Mouse (Mus musculus): ENCODE results near the gene Kat8. TPM values are rescaled to one million over a fixed set of nuclear protein-coding genes. Genes with fewer than 3 reads are reported as not detected.

Kat8 gene
- polyA plus RNA-seq, 1 experiment from 2014 or later, result 49.7 TPM

DNA sequence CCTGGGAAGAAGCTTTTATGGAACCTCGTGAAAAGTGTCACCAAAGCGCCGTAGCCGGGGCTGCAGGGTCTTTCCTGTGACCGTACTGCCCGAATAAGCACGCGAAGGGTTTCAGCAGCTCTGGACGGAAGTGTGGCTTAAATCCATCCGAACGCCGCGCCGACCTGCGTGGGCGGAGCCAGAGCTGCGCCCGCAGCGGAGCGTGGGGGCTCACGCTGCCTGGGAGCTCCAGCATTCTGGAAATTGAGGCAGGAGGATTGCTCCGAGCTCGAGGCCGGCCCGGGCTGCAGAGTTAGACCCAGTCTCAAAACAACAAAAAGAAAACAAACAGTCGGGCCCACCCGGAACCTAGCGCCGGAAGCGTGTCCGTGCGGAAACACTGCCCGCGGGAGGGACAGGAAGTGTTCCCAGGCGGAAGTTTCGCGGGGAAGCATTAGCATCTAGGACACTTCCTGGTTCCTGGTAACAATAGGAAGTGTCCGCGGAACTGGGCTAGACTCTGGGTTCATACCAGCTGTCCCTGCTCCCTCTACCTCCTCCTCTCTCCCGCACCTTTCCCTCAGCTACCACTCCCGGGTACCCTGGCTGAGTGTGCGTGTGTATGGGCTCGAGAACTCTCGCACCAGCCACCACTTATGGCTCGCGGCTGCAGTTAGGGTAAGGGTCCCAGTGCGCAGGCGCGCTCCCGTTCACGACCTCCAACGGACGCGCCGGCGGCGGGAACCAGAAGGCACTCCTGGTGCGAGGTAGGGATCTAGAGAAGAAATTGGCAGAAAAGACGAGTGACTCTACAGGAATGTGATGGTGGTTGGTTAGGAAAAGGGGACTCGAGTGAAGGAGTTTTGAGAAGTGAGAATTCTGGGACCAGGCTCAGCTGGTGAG is 35.6 kb upstream of the Kat8 start, which contains the start of gene Zfp668:
Gene Zfp668 (minus strand): TSS at position 362 of the 882 bp plus-strand sequence.
- Histone ChIP-seq H3K9me3 (ENCODE audit: control insufficient read depth, low read length) (no peaks in the 10 kb centered on the region), H3K36me3 (ENCODE audit: control insufficient read depth, insufficient read depth, low read length) (peaks cover 23% of the 10 kb centered on the region), H3K4me2 (replicated peaks; ENCODE audit: low read depth, low read length) (peak within 1 kb of the TSS; percentile 69), H3K27ac (ENCODE audit: low read depth, low read length) (peak within 1 kb of the TSS; percentile 99), H3K4me1 (replicated peaks; ENCODE audit: control insufficient read depth, insufficient read depth, low read length) (peaks cover 6% of the 10 kb centered on the region), H3K9ac (ENCODE audit: low read depth, low read length) (peak within 1 kb of the TSS; percentile 98), H3K4me3 (ENCODE audit: low read depth, low read length) (peak within 1 kb of the TSS; percentile 68), H3K27me3 (ENCODE audit: control insufficient read depth, insufficient read depth, low read length) (no peaks in the 10 kb centered on the region)
- ATAC-seq (ENCODE audit: low FRiP score), result peak; percentile 69
- DNase-seq (ENCODE audit: low spot score), result peak; percentile 94
- WGBS, result under 1% methylated on average over 60 of the region's 60 CpGs

DNA sequence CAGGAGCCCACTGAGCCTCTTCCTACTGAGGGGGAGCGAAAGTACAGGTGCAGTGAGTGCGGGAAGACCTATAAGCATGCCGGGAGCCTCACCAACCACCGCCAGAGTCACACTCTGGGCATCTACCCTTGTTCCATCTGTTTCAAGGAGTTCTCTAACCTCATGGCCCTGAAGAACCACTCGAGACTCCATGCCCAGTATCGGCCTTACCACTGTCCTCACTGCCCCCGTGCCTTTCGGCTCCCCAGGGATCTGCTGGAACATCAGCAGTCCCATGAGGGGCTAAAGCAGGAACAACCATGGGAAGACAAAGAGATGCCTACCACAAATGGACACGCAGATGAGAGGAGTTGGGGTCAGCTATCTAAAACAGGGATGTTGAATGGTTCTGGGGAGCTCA is 33.0 kb upstream of the Kat8 start:
- H3K27me3 ChIP-seq (ENCODE audit: control insufficient read depth, insufficient read depth, low read length), result no peaks in the 10 kb centered on the region
- H3K4me1 ChIP-seq (replicated peaks; ENCODE audit: control insufficient read depth, insufficient read depth, low read length), result peaks cover 3% of the 10 kb centered on the region
- H3K27ac ChIP-seq (ENCODE audit: low read depth, low read length), result no peak overlapping the region
- H3K4me3 ChIP-seq (ENCODE audit: low read depth, low read length), result no peak overlapping the region
- WGBS, result 96% methylated on average over 9 of the region's 9 CpGs
- no peaks in the 10 kb centered on the region for H3K9me3 ChIP-seq (ENCODE audit: control insufficient read depth, low read length)
- no peak for ATAC-seq (ENCODE audit: low FRiP score)
- no peak overlapping the region for H3K9ac ChIP-seq (ENCODE audit: low read depth, low read length)
- H3K4me2 ChIP-seq (replicated peaks; ENCODE audit: low read depth, low read length), result no peak overlapping the region
- DNase-seq (ENCODE audit: low spot score), result no peak
- peaks cover 33% of the 10 kb centered on the region for H3K36me3 ChIP-seq (ENCODE audit: control insufficient read depth, insufficient read depth, low read length)

DNA sequence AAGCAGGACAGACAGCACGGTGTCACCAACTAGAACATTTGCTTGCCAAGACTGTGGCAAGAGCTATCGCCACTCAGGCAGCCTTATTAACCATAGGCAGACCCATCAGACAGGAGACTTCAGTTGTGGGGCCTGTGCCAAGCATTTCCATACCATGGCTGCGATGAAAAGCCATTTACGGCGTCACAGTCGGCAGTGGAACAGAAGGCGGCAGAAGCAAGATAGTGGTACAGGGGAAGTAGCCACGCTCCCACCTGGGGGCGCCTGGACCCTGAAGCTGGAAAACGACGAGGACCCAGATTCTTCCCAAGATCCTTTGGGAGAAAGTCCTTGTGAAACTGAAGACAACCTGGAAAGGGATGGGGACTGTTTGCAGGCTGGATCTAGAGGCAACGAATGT is 31.9 kb upstream of the Kat8 start:
- H3K27ac ChIP-seq (ENCODE audit: low read depth, low read length), result no peak overlapping the region
- peaks cover 2% of the 10 kb centered on the region for H3K4me1 ChIP-seq (replicated peaks; ENCODE audit: control insufficient read depth, insufficient read depth, low read length)
- no peaks in the 10 kb centered on the region for H3K9me3 ChIP-seq (ENCODE audit: control insufficient read depth, low read length)
- peaks cover 38% of the 10 kb centered on the region for H3K36me3 ChIP-seq (ENCODE audit: control insufficient read depth, insufficient read depth, low read length)
- H3K9ac ChIP-seq (ENCODE audit: low read depth, low read length), result no peak overlapping the region
- H3K27me3 ChIP-seq (ENCODE audit: control insufficient read depth, insufficient read depth, low read length), result no peaks in the 10 kb centered on the region
- ATAC-seq (ENCODE audit: low FRiP score), result no peak
- no peak overlapping the region for H3K4me3 ChIP-seq (ENCODE audit: low read depth, low read length)
- H3K4me2 ChIP-seq (replicated peaks; ENCODE audit: low read depth, low read length), result no peak overlapping the region
- DNase-seq (ENCODE audit: low spot score), result no peak
- 90% methylated on average over 12 of the region's 12 CpGs for WGBS

DNA sequence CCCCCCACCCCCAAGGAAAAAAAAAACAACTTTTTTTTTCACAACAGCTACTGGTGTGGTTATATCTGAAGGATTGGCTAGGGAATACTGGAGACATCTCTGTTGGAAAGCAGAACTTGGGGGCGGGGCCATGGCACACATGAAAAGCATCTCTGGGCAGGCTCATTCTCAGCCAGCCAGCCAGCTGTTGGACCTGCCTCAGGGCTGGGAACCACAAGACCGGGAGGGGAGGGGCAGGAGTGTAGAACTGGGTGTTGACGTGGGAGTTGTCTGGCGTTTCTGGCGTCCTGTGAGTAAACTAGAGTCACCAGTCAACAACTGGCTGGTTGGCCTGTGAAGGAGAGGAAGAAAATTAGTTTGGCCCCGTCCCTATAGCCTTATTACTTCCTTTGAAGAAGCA is 26.4 kb upstream of the Kat8 start:
- no peak overlapping the region for H3K9ac ChIP-seq (ENCODE audit: low read depth, low read length)
- no peak overlapping the region for H3K27ac ChIP-seq (ENCODE audit: low read depth, low read length)
- H3K27me3 ChIP-seq (ENCODE audit: control insufficient read depth, insufficient read depth, low read length), result no peaks in the 10 kb centered on the region
- WGBS, result 82% methylated on average over 6 of the region's 6 CpGs
- H3K36me3 ChIP-seq (ENCODE audit: control insufficient read depth, insufficient read depth, low read length), result peaks cover 24% of the 10 kb centered on the region
- H3K4me3 ChIP-seq (ENCODE audit: low read depth, low read length), result no peak overlapping the region
- no peak overlapping the region for H3K4me2 ChIP-seq (replicated peaks; ENCODE audit: low read depth, low read length)
- no peaks in the 10 kb centered on the region; the same call in 1 of the 2 replicates for H3K4me1 ChIP-seq (replicated peaks; ENCODE audit: control insufficient read depth, insufficient read depth, low read length)
- DNase-seq (ENCODE audit: low spot score), result no peak
- no peaks in the 10 kb centered on the region for H3K9me3 ChIP-seq (ENCODE audit: control insufficient read depth, low read length)
- no peak for ATAC-seq (ENCODE audit: low FRiP score)

DNA sequence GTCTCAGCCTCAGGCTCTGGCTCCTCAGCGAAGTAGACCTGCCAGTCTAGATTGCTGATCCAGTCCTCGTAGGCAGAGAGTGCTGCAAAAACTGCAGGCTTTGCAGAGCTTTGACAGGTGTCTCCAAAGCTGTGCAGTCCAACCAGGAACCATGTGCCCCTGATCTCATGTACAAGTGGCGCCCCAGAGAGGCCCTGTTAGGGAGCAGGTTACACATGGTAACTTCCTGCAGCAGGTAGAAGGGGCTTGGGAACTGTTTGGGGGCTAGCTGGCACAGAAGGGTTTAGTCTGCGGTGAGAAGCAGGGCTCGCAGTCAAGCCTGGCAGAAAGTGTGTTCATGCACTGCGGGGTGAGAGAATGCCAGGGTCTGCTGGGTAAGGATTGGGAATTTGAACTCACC is 25.8 kb upstream of the Kat8 start:
- H3K4me1 ChIP-seq (replicated peaks; ENCODE audit: control insufficient read depth, insufficient read depth, low read length), result no peaks in the 10 kb centered on the region; the same call in 1 of the 2 replicates
- no peaks in the 10 kb centered on the region for H3K27me3 ChIP-seq (ENCODE audit: control insufficient read depth, insufficient read depth, low read length)
- 0 out of 2 replicates have a peak overlapping the region, but pooled peaks have one; percentile 3 for H3K9ac ChIP-seq (ENCODE audit: low read depth, low read length)
- no peak overlapping the region for H3K27ac ChIP-seq (ENCODE audit: low read depth, low read length)
- 91% methylated on average over 6 of the region's 6 CpGs for WGBS
- DNase-seq (ENCODE audit: low spot score) (no peak), ATAC-seq (ENCODE audit: low FRiP score) (no peak)
- H3K4me3 ChIP-seq (ENCODE audit: low read depth, low read length), result no peak overlapping the region
- peaks cover 21% of the 10 kb centered on the region for H3K36me3 ChIP-seq (ENCODE audit: control insufficient read depth, insufficient read depth, low read length)
- no peak overlapping the region for H3K4me2 ChIP-seq (replicated peaks; ENCODE audit: low read depth, low read length)
- no peaks in the 10 kb centered on the region for H3K9me3 ChIP-seq (ENCODE audit: control insufficient read depth, low read length)

DNA sequence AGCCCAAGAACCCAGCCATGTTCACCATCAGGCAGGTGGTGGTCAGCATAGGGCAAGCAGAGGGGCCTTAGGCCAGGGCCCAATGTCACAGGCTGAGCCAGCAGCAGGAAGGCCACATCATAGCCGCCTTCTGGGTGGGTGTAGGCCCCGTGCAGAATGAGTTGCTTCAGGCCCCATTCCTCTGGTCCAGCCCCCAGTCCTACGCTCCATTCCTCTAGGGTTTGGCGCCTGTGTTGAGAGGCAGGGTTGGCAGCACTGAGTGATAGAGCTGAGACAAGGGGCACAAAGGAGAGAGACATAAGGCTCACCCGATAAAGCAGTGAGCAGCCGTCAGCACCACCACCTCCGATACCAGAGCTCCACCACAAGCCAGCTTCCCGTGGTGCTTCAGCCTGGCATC is 25.1 kb upstream of the Kat8 start:
- DNase-seq (ENCODE audit: low spot score) (no peak), ATAC-seq (ENCODE audit: low FRiP score) (no peak)
- Histone ChIP-seq H3K36me3 (ENCODE audit: control insufficient read depth, insufficient read depth, low read length) (peaks cover 17% of the 10 kb centered on the region; the same call in 1 of the 2 replicates), H3K27ac (ENCODE audit: low read depth, low read length) (no peak overlapping the region), H3K4me1 (replicated peaks; ENCODE audit: control insufficient read depth, insufficient read depth, low read length) (no peaks in the 10 kb centered on the region; the same call in 1 of the 2 replicates), H3K9ac (ENCODE audit: low read depth, low read length) (no peak overlapping the region), H3K4me2 (replicated peaks; ENCODE audit: low read depth, low read length) (no peak overlapping the region), H3K27me3 (ENCODE audit: control insufficient read depth, insufficient read depth, low read length) (no peaks in the 10 kb centered on the region), H3K9me3 (ENCODE audit: control insufficient read depth, low read length) (no peaks in the 10 kb centered on the region), H3K4me3 (ENCODE audit: low read depth, low read length) (no peak overlapping the region)
- WGBS, result 88% methylated on average over 8 of the region's 8 CpGs

DNA sequence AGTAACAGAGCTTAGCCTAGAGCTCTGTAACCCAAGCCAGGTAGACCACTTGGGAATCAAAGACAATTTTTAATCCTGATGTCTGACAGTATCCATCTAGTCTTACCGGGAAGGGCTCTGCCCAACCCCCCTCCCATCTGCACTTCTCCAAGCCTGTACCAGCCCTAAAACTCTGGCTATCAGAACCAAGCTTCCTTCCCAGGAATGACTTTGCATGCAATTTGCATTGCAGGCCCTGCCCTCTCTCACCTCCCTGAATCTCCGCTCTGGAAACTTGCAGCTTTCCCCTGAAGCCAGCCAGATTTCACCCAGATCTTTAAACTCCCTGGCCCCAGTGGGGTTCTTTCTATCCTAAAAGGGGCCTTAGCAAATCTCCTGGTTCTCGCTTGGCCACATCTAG is 24.5 kb upstream of the Kat8 start:
- H3K9me3 ChIP-seq (ENCODE audit: control insufficient read depth, low read length), result no peaks in the 10 kb centered on the region
- no peak for ATAC-seq (ENCODE audit: low FRiP score)
- H3K4me3 ChIP-seq (ENCODE audit: low read depth, low read length), result no peak overlapping the region
- no peak overlapping the region for H3K27ac ChIP-seq (ENCODE audit: low read depth, low read length)
- H3K27me3 ChIP-seq (ENCODE audit: control insufficient read depth, insufficient read depth, low read length), result no peaks in the 10 kb centered on the region
- no peak overlapping the region for H3K9ac ChIP-seq (ENCODE audit: low read depth, low read length)
- 88% methylated on average over 3 of the region's 3 CpGs for WGBS
- peaks cover 15% of the 10 kb centered on the region; the same call in 1 of the 2 replicates for H3K36me3 ChIP-seq (ENCODE audit: control insufficient read depth, insufficient read depth, low read length)
- H3K4me2 ChIP-seq (replicated peaks; ENCODE audit: low read depth, low read length), result no peak overlapping the region
- H3K4me1 ChIP-seq (replicated peaks; ENCODE audit: control insufficient read depth, insufficient read depth, low read length), result no peaks in the 10 kb centered on the region; the same call in 1 of the 2 replicates
- DNase-seq (ENCODE audit: low spot score), result no peak

DNA sequence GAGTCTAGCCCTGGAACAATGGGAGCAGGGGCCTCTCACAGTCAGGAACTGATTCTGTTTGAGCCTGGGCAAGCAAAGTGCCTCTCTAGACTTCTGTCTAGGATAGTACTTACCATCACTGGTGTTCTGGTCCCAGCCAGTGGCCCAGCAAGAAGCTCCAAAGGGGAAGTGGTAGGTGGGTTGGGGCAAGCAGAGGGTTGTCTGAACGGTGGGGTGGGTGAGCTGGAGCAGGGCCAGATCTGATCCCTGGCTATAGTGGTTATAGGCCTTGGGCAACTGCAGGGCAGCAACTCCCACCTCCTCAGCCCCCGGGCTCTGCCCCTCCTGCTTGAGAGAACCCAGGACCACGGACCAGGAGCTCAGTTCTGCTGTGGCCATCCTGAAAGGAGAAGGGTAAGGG is 23.5 kb upstream of the Kat8 start:
- Histone ChIP-seq H3K9ac (ENCODE audit: low read depth, low read length) (no peak overlapping the region), H3K4me1 (replicated peaks; ENCODE audit: control insufficient read depth, insufficient read depth, low read length) (no peaks in the 10 kb centered on the region; the same call in 1 of the 2 replicates), H3K36me3 (ENCODE audit: control insufficient read depth, insufficient read depth, low read length) (peaks cover 12% of the 10 kb centered on the region; the same call in 1 of the 2 replicates), H3K4me2 (replicated peaks; ENCODE audit: low read depth, low read length) (no peak overlapping the region), H3K27ac (ENCODE audit: low read depth, low read length) (no peak overlapping the region), H3K27me3 (ENCODE audit: control insufficient read depth, insufficient read depth, low read length) (no peaks in the 10 kb centered on the region), H3K9me3 (ENCODE audit: control insufficient read depth, low read length) (no peaks in the 10 kb centered on the region), H3K4me3 (ENCODE audit: low read depth, low read length) (no peak overlapping the region)
- no peak for ATAC-seq (ENCODE audit: low FRiP score)
- 85% methylated on average over 3 of the region's 3 CpGs for WGBS
- DNase-seq (ENCODE audit: low spot score), result no peak

DNA sequence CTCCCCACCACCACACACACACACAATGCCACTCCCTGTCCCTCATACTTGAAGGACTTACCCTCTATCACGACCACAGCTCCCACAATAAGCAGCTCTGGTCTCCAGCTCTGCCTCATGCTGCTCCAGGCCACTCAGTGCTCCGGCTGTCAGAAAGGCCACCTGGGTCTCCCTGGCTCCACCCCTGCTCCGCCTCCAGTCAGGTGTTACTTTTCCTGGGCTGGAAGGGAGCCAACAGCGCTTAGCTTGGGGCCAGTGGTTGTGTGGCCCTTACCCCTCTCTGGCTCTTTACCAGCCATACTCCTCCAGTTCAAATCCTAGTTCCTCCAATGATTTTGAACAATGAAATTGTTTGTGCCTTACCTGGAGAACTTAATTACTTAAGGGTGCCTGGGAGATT is 21.5 kb upstream of the Kat8 start, which contains the start of gene Prss53:
Gene Prss53 (minus strand): TSS at position 173 of the 400 bp plus-strand sequence.
- Histone ChIP-seq H3K27ac (ENCODE audit: low read depth, low read length) (no peak within 1 kb of the TSS), H3K4me1 (replicated peaks; ENCODE audit: control insufficient read depth, insufficient read depth, low read length) (no peaks in the 10 kb centered on the region; the same call in 1 of the 2 replicates), H3K9ac (ENCODE audit: low read depth, low read length) (no peak within 1 kb of the TSS), H3K9me3 (ENCODE audit: control insufficient read depth, low read length) (no peaks in the 10 kb centered on the region), H3K27me3 (ENCODE audit: control insufficient read depth, insufficient read depth, low read length) (no peaks in the 10 kb centered on the region), H3K4me2 (replicated peaks; ENCODE audit: low read depth, low read length) (no peak within 1 kb of the TSS), H3K36me3 (ENCODE audit: control insufficient read depth, insufficient read depth, low read length) (peaks cover 5% of the 10 kb centered on the region; the same call in 1 of the 2 replicates), H3K4me3 (ENCODE audit: low read depth, low read length) (no peak within 1 kb of the TSS)
- WGBS, result 45% methylated on average over 4 of the region's 4 CpGs
- DNase-seq (ENCODE audit: low spot score) (no peak), ATAC-seq (ENCODE audit: low FRiP score) (no peak)

Data from hindbrain, embryonic 11.5 days (tissue).